Mouse (Mus musculus) E14TG2a.4 (cell line): ENCODE measurements around the gene Col8a1.

Experiments
- CTCF ChIP-seq: conservative IDR thresholded peaks from 2 replicates; pipeline ENCODE4 v1.5.1; 2014; ENCODE audit warnings: low read length
- NANOG ChIP-seq: IDR thresholded peaks from 2 replicates; pipeline ENCODE4 v1.6.1; 2014; ENCODE audit warnings: borderline replicate concordance, low read length, mixed read lengths
- POU5F1 ChIP-seq: IDR thresholded peaks from 2 replicates; pipeline ENCODE4 v1.6.1; 2014; ENCODE audit warnings: low read length, borderline replicate concordance

DNA sequence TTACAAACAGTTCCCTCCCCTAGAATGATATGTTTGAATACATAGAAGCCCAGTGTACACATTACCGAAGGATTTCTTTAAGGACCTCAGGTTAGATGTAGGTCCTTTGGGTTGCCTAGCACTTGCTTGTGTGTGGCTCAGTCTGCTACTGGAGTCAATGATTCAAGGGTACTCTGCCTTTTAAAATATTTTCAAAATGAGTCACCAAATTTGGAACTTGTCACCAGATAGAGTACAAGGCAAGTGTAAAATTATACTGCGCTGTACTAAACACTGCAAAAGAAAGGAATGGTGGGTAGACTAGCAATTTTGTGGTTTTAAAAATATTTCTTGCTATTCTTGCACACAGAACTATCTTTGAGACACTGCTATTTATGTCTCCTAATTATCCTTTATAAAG lies 47.3 kb upstream of the Col8a1 start:
- TF ChIP-seq CTCF (no peak), NANOG (no peak), POU5F1 (no peak)
